Mouse (Mus musculus): ENCODE results near the gene Dusp14. TPM values are rescaled to one million over a fixed set of nuclear protein-coding genes. Genes with fewer than 3 reads are reported as not detected.

The Dusp14 gene
- polyA plus RNA-seq, 1 experiment, result not detected

DNA sequence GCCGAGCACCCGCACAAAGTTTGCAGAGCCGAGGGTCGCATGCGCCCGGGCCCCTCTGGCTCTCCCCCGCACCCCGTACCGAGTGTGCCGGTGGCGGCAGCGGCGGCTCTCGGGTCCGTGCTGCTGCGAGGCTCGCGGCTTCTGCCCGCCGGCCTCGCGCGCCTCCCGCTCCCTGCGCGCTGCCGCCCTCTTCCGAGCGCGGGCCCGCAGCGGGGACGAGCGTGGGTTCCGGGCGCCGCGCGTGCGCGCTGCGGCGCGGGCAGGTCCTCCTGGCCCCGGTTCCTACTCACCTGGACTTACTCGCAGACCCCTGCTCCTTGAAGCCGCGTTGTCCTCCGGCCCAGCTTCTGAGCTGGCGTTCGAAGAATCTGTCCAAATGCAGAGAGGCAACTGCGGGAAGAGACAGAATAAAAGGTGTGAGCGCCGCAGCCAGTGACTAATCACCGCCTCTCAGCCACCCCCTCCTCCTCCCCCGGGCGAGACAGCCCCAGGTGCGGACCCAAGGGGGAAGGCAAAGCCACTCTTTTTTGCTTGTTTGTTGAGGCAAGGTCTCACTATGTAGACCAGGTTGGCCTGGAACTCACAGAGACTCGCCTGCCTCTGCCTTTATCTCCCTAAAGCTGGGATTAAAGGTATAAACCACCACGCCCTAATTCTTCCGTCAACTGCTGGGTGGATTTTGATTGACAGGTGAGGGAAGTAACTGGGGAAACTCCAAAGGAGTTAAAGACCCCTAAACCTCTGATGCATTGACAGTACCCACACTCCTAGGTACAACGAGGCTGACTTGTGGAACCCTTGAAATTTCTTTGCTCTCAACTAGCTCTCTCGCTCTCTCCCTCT, 649 bp downstream of the Dusp14 start:
- WGBS, result 2% methylated on average over 63 of the region's 63 CpGs
- Histone ChIP-seq H3K4me1 (ENCODE audit: control insufficient read depth, insufficient read depth, low read length) (peaks cover 16% of the 10 kb centered on the region), H3K27ac (ENCODE audit: insufficient read depth, low read depth, low read length) (peak overlapping the region; percentile 89), H3K4me3 (ENCODE audit: insufficient read depth, low read depth, low read length) (peak overlapping the region; percentile 90)
- TF ChIP-seq POLR2A (IDR thresholded peaks at IDR 0.05; ENCODE audit: insufficient read depth, low read depth, low read length), result peak; percentile 86
- no peak for TF ChIP-seq CTCF (IDR thresholded peaks at IDR 0.05; ENCODE audit: insufficient read depth, low read depth, low read length)

GRCm38 (mm10) chr11:84067720-84068190, 1.3 kb downstream of the Dusp14 start:
- TF ChIP-seq POLR2A (IDR thresholded peaks at IDR 0.05; ENCODE audit: insufficient read depth, low read depth, low read length), result no peak
- WGBS, result 2% methylated on average over 21 of the region's 21 CpGs

DNA sequence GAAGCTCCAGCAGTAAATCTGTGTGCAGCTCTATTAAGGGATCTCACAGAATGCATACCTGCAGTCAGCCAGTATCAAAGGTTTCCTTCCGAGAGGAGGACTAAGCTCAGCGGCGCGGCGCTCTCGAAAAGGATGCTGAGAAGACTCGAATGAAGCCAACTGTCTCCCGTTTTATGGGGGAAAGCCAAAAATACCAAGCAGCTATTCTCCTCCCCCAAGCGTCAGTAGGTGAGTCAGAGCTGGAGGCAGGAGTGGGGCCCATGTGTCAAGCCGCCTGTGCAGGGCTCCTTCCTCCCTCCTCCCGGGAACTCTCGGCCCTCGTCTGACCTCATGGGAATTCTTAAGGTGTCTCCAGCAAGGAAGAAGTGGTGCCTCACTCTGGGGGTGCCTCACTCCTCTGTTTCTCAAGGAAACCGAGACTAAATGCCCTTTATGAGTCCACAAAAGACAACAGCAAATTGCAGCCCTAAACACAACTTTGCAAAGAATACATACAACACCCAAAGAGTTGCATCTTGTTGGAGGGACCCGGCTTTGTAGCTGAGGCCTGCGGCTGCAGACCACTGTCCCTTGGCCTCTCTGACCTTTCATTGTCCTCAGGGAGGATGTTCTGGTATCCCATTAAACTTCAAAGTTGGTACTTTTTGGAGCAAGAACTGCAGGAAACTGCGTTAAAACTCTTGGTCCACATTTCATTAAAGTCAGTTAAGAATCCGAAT, 2.0 kb downstream of the Dusp14 start:
- Histone ChIP-seq H3K27ac (ENCODE audit: insufficient read depth, low read depth, low read length) (peak overlapping the region; percentile 89), H3K4me1 (ENCODE audit: control insufficient read depth, insufficient read depth, low read length) (peaks cover 14% of the 10 kb centered on the region), H3K4me3 (ENCODE audit: insufficient read depth, low read depth, low read length) (peak overlapping the region; percentile 49)
- no peak for TF ChIP-seq CTCF (IDR thresholded peaks at IDR 0.05; ENCODE audit: insufficient read depth, low read depth, low read length)
- TF ChIP-seq POLR2A (IDR thresholded peaks at IDR 0.05; ENCODE audit: insufficient read depth, low read depth, low read length), result peak; percentile 64; the same call in 1 of the 2 replicates
- 5% methylated on average over 18 of the region's 18 CpGs for WGBS

More at GRCm38 (mm10) chr11:84067720-84068190, 1.3 kb downstream of the Dusp14 start:
- Histone ChIP-seq H3K4me3 (ENCODE audit: insufficient read depth, low read depth, low read length) (peak overlapping the region; percentile 90), H3K4me1 (ENCODE audit: control insufficient read depth, insufficient read depth, low read length) (peaks cover 16% of the 10 kb centered on the region), H3K27ac (ENCODE audit: insufficient read depth, low read depth, low read length) (peak overlapping the region; percentile 89)

GRCm38 (mm10) chr11:84066071-84066481, 3.0 kb downstream of the Dusp14 start:
- H3K27ac ChIP-seq (ENCODE audit: insufficient read depth, low read depth, low read length), result no peak overlapping the region
- H3K4me1 ChIP-seq (ENCODE audit: control insufficient read depth, insufficient read depth, low read length), result peaks cover 20% of the 10 kb centered on the region
- WGBS, result 7% methylated on average over 11 of the region's 11 CpGs
- TF ChIP-seq POLR2A (IDR thresholded peaks at IDR 0.05; ENCODE audit: insufficient read depth, low read depth, low read length) (no peak), CTCF (IDR thresholded peaks at IDR 0.05; ENCODE audit: insufficient read depth, low read depth, low read length) (peak; percentile 27; the same call in 1 of the 2 replicates)
- H3K4me3 ChIP-seq (ENCODE audit: insufficient read depth, low read depth, low read length), result peak overlapping the region; percentile 61

DNA sequence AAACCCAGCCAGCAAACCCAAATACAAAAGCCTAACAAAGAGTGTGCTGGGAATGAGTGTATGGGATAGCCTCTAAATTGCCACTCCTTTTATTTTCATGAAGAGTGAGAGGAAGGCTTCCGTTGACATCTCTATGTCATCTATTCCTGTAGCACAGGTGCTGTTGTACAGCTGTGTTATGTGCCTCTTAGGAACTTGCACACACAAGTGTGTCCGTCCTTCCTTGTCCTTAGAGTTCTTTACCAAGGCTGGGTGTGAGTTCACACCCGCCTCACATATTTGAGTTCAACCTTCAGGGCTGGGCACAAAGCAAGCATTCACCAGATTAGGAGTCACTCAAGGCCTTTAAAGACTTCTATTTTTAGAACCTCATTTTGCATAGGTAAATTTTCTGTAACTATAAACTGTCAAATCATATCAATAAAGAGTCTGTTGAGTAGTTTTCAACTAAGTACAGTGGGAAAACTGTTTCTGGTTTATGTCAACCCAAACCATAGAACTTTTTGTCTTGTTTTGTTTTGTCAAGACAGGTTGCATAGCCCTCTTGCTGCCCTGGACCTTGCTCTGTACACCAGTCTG, 5.3 kb downstream of the Dusp14 start:
- WGBS, result 87% methylated on average over 3 of the region's 3 CpGs
- Histone ChIP-seq H3K4me1 (ENCODE audit: control insufficient read depth, insufficient read depth, low read length) (peaks cover 18% of the 10 kb centered on the region), H3K27ac (ENCODE audit: insufficient read depth, low read depth, low read length) (no peak overlapping the region), H3K4me3 (ENCODE audit: insufficient read depth, low read depth, low read length) (no peak overlapping the region)
- no peak for TF ChIP-seq CTCF (IDR thresholded peaks at IDR 0.05; ENCODE audit: insufficient read depth, low read depth, low read length)
- TF ChIP-seq POLR2A (IDR thresholded peaks at IDR 0.05; ENCODE audit: insufficient read depth, low read depth, low read length), result no peak

DNA sequence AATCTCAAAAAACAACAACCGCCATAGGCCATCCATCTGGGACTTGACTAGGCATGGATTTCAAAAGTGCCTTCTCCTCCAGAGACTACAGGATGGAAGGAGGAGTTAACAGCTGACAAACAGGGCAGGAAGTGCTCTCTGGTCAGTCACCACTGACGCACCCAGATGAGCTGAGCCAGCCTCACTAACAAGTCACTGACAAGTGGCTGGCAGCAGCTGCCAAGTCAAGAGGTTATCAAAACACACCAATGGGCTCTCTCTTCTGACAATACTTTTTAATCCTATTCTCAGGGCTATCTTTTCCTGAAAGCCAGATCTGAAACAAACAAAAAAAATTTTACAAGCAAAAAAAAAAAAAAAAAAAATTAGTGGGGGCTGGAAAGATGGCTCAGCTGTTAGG, 6.3 kb downstream of the Dusp14 start:
- Histone ChIP-seq H3K4me3 (ENCODE audit: insufficient read depth, low read depth, low read length) (no peak overlapping the region), H3K4me1 (ENCODE audit: control insufficient read depth, insufficient read depth, low read length) (peaks cover 15% of the 10 kb centered on the region), H3K27ac (ENCODE audit: insufficient read depth, low read depth, low read length) (no peak overlapping the region)
- TF ChIP-seq CTCF (IDR thresholded peaks at IDR 0.05; ENCODE audit: insufficient read depth, low read depth, low read length), result no peak
- TF ChIP-seq POLR2A (IDR thresholded peaks at IDR 0.05; ENCODE audit: insufficient read depth, low read depth, low read length), result no peak
- WGBS, result 79% methylated on average over 2 of the region's 2 CpGs

GRCm38 (mm10) chr11:84061881-84062280, 7.2 kb downstream of the Dusp14 start:
- Histone ChIP-seq H3K4me3 (ENCODE audit: insufficient read depth, low read depth, low read length) (no peak overlapping the region), H3K4me1 (ENCODE audit: control insufficient read depth, insufficient read depth, low read length) (peaks cover 15% of the 10 kb centered on the region), H3K27ac (ENCODE audit: insufficient read depth, low read depth, low read length) (no peak overlapping the region)
- WGBS, result 93% methylated on average over 2 of the region's 2 CpGs
- TF ChIP-seq CTCF (IDR thresholded peaks at IDR 0.05; ENCODE audit: insufficient read depth, low read depth, low read length) (no peak), POLR2A (IDR thresholded peaks at IDR 0.05; ENCODE audit: insufficient read depth, low read depth, low read length) (no peak)

GRCm38 (mm10) chr11:84060635-84061034, 8.4 kb downstream of the Dusp14 start:
- Histone ChIP-seq H3K4me3 (ENCODE audit: insufficient read depth, low read depth, low read length) (no peak overlapping the region), H3K4me1 (ENCODE audit: control insufficient read depth, insufficient read depth, low read length) (peaks cover 11% of the 10 kb centered on the region), H3K27ac (ENCODE audit: insufficient read depth, low read depth, low read length) (no peak overlapping the region)
- TF ChIP-seq CTCF (IDR thresholded peaks at IDR 0.05; ENCODE audit: insufficient read depth, low read depth, low read length) (no peak), POLR2A (IDR thresholded peaks at IDR 0.05; ENCODE audit: insufficient read depth, low read depth, low read length) (no peak)
- WGBS, result 88% methylated on average over 6 of the region's 6 CpGs
